Mouse (Mus musculus): ENCODE measurements around the gene Jph3.

DNA sequence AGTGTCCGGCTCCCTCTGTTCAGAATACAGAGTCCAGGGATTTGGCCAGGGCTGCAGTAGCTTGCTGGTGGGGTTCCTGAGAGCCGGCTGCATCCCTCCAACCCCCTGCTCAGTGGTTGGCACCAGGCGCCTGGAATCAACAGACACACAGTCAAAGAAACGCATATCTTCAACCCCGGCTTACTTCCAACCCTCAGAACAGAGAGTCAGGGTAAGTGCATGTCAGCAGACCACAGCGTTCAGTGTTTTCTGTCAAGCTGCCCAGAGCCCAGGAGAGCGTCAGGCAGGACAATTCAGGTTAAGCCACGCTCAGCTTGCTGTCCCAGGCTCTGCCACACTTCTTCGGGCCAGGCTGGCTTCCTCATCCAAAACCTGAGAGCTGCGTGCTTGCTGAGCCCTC is 48.0 kb upstream of the Jph3 start:
- TF ChIP-seq CTCF (IDR thresholded peaks at IDR 0.05; ENCODE audit: borderline replicate concordance, extremely low read depth, insufficient read depth, insufficient read length) (no peak), POLR2A (IDR thresholded peaks at IDR 0.05; ENCODE audit: borderline replicate concordance, extremely low read depth, insufficient read depth, insufficient read length, poor library complexity, severe bottlenecking) (no peak)

Data from brain, embryonic 14.5 days (tissue).